Mouse (Mus musculus) hindbrain, postnatal 0 days (tissue): ENCODE results near the gene Tk1. TPM values are rescaled to one million over a fixed set of nuclear protein-coding genes. Genes with fewer than 3 reads are reported as not detected.

Experiments
- ATAC-seq: fragments of 200-750 bp; cut with Nextera tagmentation; 2 replicates; pipeline ENCODE4 v1.8.0; 2017; ENCODE audit warnings: mild to moderate bottlenecking, moderate TSS enrichment, moderate library complexity
- DNase-seq: peaks from one replicate; pipeline ENCODE4 v3.0.0-alpha.2; 2015; ENCODE audit warnings: low spot score
- H3K27ac ChIP-seq: fragments of 300-500 bp; sonication (generic); 2 replicates; pipeline ENCODE4 v1.5.1; 2014; ENCODE audit warnings: mild to moderate bottlenecking
- H3K27me3 ChIP-seq: fragments of 300-500 bp; sonication (generic); 2 replicates; pipeline ENCODE4 v1.6.1; 2014; ENCODE audit warnings: low read length, mixed read lengths; ENCODE audit not compliant: insufficient read depth
- H3K36me3 ChIP-seq: fragments of 300-500 bp; sonication (generic); 2 replicates; pipeline ENCODE4 v1.6.1; 2014; ENCODE audit warnings: low read length, mixed read lengths; ENCODE audit not compliant: insufficient read depth
- H3K4me1 ChIP-seq: fragments of 300-500 bp; sonication (generic); 2 replicates; pipeline ENCODE4 v1.6.1; 2014; ENCODE audit warnings: antibody characterized with exemption, low read length, mixed read lengths; ENCODE audit not compliant: insufficient read depth
- H3K4me2 ChIP-seq: fragments of 300-500 bp; sonication (generic); 2 replicates; pipeline ENCODE4 v1.6.1; 2014; ENCODE audit warnings: low read depth, mild to moderate bottlenecking, low read length, moderate library complexity, mixed read lengths
- H3K4me3 ChIP-seq: fragments of 300-500 bp; sonication (generic); 2 replicates; pipeline ENCODE4 v1.5.1; 2014; ENCODE audit warnings: low read length
- H3K9ac ChIP-seq: fragments of 300-500 bp; sonication (generic); replicated peaks from 2 replicates; pipeline ENCODE4 v1.6.1; 2014; ENCODE audit warnings: mild to moderate bottlenecking, low read length, moderate library complexity, mixed read lengths
- H3K9me3 ChIP-seq: fragments of 300-500 bp; sonication (generic); 2 replicates; pipeline ENCODE4 v1.6.1; 2016; ENCODE audit warnings: low read length, mixed read lengths
- CTCF ChIP-seq: IDR thresholded peaks from 2 replicates; pipeline ENCODE4 v1.5.1; 2016; ENCODE audit warnings: antibody characterized with exemption, control low read depth, low read depth
- WGBS: fragments of 180-500 bp; shearing (Covaris S2); extraction: QIAGEN DNeasy Blood & Tissue Kit; methylation state at CpG from one replicate; pipeline ENCODE4 v1.1.7; 2014; 5-methylcytosine and 5-hydroxymethylcytosine counted together
- polyA plus RNA-seq: library from polyadenylated mRNA; unstranded; fragments of >200 nt; fragmentation: Nextera tagmentation; extraction: Ambion mirVana; gene quantifications from 2 replicates; pipeline ENCODE4 v1.2.1, GENCODE M21; 2015
- total RNA-seq: library from RNA; depleted of rRNA; stranded (reverse); fragments of >200 nt; gene quantifications from 2 replicates; pipeline ENCODE4 v1.2.3, GENCODE M21; 2014

Gene Tk1
- total and polyA plus RNA-seq, 2 experiments from 2014 or later, result 21.2 to 26.1 TPM

- H3K4me1 ChIP-seq, result peaks cover 18% of the 10 kb centered on the region
- no peaks in the 10 kb centered on the region for H3K9me3 ChIP-seq
- no peaks in the 10 kb centered on the region for H3K36me3 ChIP-seq
- H3K27ac ChIP-seq, result peak overlapping the region; percentile 74; the same call in 1 of the 2 replicates
- peak overlapping the region; percentile 27 for H3K4me3 ChIP-seq
- DNase-seq, result peak; percentile 35
- H3K27me3 ChIP-seq, result peaks cover 4% of the 10 kb centered on the region; the same call in 1 of the 2 replicates
- H3K9ac ChIP-seq, result peak overlapping the region; percentile 45; the same call in 1 of the 2 replicates
- H3K4me2 ChIP-seq, result peak overlapping the region; percentile 53
- WGBS, result 6% methylated on average over 19 of the region's 19 CpGs
- TF ChIP-seq CTCF, result no peak
- 0 out of 2 replicates have a peak, but pooled peaks have one; percentile 39 for ATAC-seq
Measured at GRCm38 (mm10) chr11:117780582-117781111, 45.2 kb downstream of the Tk1 start.

GRCm38 (mm10) chr11:117780199-117780515 lies 45.7 kb downstream of the Tk1 start:
- no peaks in the 10 kb centered on the region for H3K36me3 ChIP-seq
- peaks cover 18% of the 10 kb centered on the region for H3K4me1 ChIP-seq
- no peak for DNase-seq
- no peaks in the 10 kb centered on the region for H3K9me3 ChIP-seq
- peak overlapping the region; percentile 74 for H3K27ac ChIP-seq
- H3K4me2 ChIP-seq, result peak overlapping the region; percentile 53
- 5% methylated on average over 17 of the region's 17 CpGs for WGBS
- peak overlapping the region; percentile 27 for H3K4me3 ChIP-seq
- peaks cover 4% of the 10 kb centered on the region; the same call in 1 of the 2 replicates for H3K27me3 ChIP-seq
- peak overlapping the region; percentile 45; the same call in 1 of the 2 replicates for H3K9ac ChIP-seq
- ATAC-seq, result no peak
- TF ChIP-seq CTCF, result no peak

- H3K4me1 ChIP-seq, result peaks cover 18% of the 10 kb centered on the region
- 8% methylated on average over 38 of the region's 38 CpGs for WGBS
Measured at GRCm38 (mm10) chr11:117779434-117780198, 46.3 kb downstream of the Tk1 start.

GRCm38 (mm10) chr11:117778851-117779433 lies 47.0 kb downstream of the Tk1 start:
- Histone ChIP-seq H3K27ac (peak overlapping the region; percentile 74), H3K36me3 (no peaks in the 10 kb centered on the region), H3K4me2 (peak overlapping the region; percentile 53; the same call in 1 of the 2 replicates), H3K9ac (no peak overlapping the region), H3K27me3 (peaks cover 4% of the 10 kb centered on the region; the same call in 1 of the 2 replicates), H3K4me1 (peaks cover 18% of the 10 kb centered on the region), H3K4me3 (no peak overlapping the region), H3K9me3 (no peaks in the 10 kb centered on the region)
- DNase-seq (no peak), ATAC-seq (no peak)
- TF ChIP-seq CTCF, result no peak
- WGBS, result 66% methylated on average over 12 of the region's 12 CpGs

More at GRCm38 (mm10) chr11:117779434-117780198, 46.3 kb downstream of the Tk1 start:
- no peak for TF ChIP-seq CTCF
- H3K4me2 ChIP-seq, result peak overlapping the region; percentile 53
- H3K9ac ChIP-seq, result peak overlapping the region; percentile 45
- peak; percentile 69 for ATAC-seq
- H3K36me3 ChIP-seq, result no peaks in the 10 kb centered on the region
- H3K4me3 ChIP-seq, result peak overlapping the region; percentile 27
- H3K27me3 ChIP-seq, result peaks cover 4% of the 10 kb centered on the region; the same call in 1 of the 2 replicates
- DNase-seq, result peak; percentile 70
- H3K9me3 ChIP-seq, result no peaks in the 10 kb centered on the region
- H3K27ac ChIP-seq, result peak overlapping the region; percentile 74

- Histone ChIP-seq H3K27me3 (peaks cover 4% of the 10 kb centered on the region; the same call in 1 of the 2 replicates), H3K4me1 (peaks cover 15% of the 10 kb centered on the region), H3K9me3 (no peaks in the 10 kb centered on the region), H3K4me3 (no peak overlapping the region), H3K9ac (no peak overlapping the region), H3K27ac (no peak overlapping the region), H3K4me2 (no peak overlapping the region), H3K36me3 (no peaks in the 10 kb centered on the region)
- no peak for ATAC-seq
- no peak for TF ChIP-seq CTCF
- 98% methylated on average over 11 of the region's 11 CpGs for WGBS
- DNase-seq, result no peak
Measured at GRCm38 (mm10) chr11:117778031-117778430, 47.9 kb downstream of the Tk1 start.

- Histone ChIP-seq H3K4me1 (peaks cover 14% of the 10 kb centered on the region), H3K36me3 (no peaks in the 10 kb centered on the region), H3K27ac (no peak overlapping the region), H3K4me3 (no peak overlapping the region), H3K27me3 (0 out of 2 replicates have a peak, but pooled peaks cover 3% of the 10 kb centered on the region), H3K4me2 (no peak overlapping the region), H3K9ac (no peak overlapping the region), H3K9me3 (no peaks in the 10 kb centered on the region)
- no peak for ATAC-seq
- no peak for DNase-seq
- TF ChIP-seq CTCF, result no peak
- 77% methylated on average over 5 of the region's 5 CpGs for WGBS
Measured at GRCm38 (mm10) chr11:117777111-117777510, 48.8 kb downstream of the Tk1 start.
